Mouse (Mus musculus) kidney, adult 2 months (tissue): Measurements from ENCODE around the gene Vps33a.

Experiments used
- CTCF ChIP-seq: fragments of 200-500 bp; conservative IDR thresholded peaks from 2 replicates; pipeline ENCODE4 v1.5.1; 2011; ENCODE audit warnings: low read depth, mild to moderate bottlenecking, control low read depth, low read length, moderate library complexity, mixed read lengths; ENCODE audit not compliant: insufficient read depth, insufficient read length
- POLR2A ChIP-seq: fragments of 200-500 bp; IDR thresholded peaks from one replicate; pipeline ENCODE4 v1.6.1; 2011; ENCODE audit warnings: low read depth, low read length, control low read depth

DNA sequence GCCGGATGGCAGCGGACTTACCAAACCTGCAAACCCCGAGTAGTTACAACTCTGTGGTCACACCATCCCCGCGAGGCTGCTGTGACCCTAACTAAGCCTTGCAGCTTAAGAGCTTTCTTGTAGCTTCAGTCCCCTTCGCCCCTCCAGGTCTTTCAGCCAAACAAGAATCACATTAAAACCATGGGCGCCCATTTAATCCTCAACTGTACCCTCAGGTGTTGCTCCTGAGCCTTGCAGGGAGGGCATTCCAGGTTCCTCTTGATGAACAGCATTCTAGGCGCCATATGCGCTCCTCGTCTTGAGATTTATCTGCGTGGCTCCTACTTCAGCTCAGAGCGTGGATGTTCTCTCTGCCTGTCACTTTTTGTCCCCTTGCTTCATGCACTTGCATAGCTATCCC lies 63.9 kb downstream of the Vps33a start:
- TF ChIP-seq POLR2A (no peak), CTCF (no peak)
